Mouse (Mus musculus): Measurements from ENCODE around the gene Armh2.
"Not testable (repeated sequence)": the region's sequence is repeated elsewhere in the genome, so short reads cannot be mapped to it uniquely, and the experiment has no call there.

Armh2 gene

GRCm38 (mm10) chr13:24757820-24758564 lies 17.0 kb downstream of the Armh2 start:
- DNase-seq = no peak

GRCm38 (mm10) chr13:24759451-24759850 lies 18.4 kb downstream of the Armh2 start:
- no peak for DNase-seq

GRCm38 (mm10) chr13:24760351-24760870 lies 19.4 kb downstream of the Armh2 start:
- no peak for DNase-seq

- no peak for DNase-seq
These were observed 20.0 kb downstream of the Armh2 start for GRCm38 (mm10) chr13:24761083-24761402.

GRCm38 (mm10) chr13:24761403-24762227 lies 20.6 kb downstream of the Armh2 start, which contains the start of gene Gmnn:
TSS of gene Gmnn (minus strand) at chr13:24761923.
- DNase-seq = peak; percentile 86 to 91

GRCm38 (mm10) chr13:24762254-24762653 lies 21.2 kb downstream of the Armh2 start:
- DNase-seq = no peak

GRCm38 (mm10) chr13:24767809-24768208 lies 26.8 kb downstream of the Armh2 start:
- DNase-seq = not testable (repeated sequence)

- DNase-seq = not testable (repeated sequence)
These were observed 30.4 kb downstream of the Armh2 start for GRCm38 (mm10) chr13:24771482-24771881.

GRCm38 (mm10) chr13:24776146-24776844 lies 35.3 kb downstream of the Armh2 start:
- peak; percentile 45 to 69 for DNase-seq

- no peak for DNase-seq
These were observed 37.0 kb downstream of the Armh2 start for GRCm38 (mm10) chr13:24778026-24778425.

- no peak for DNase-seq
These were observed 37.8 kb downstream of the Armh2 start for GRCm38 (mm10) chr13:24778706-24779380.

- DNase-seq = no peak
These were observed 40.9 kb downstream of the Armh2 start for GRCm38 (mm10) chr13:24781916-24782315.

- DNase-seq = peak; percentile 58 to 77
These were observed 45.0 kb downstream of the Armh2 start for GRCm38 (mm10) chr13:24786014-24786490.

GRCm38 (mm10) chr13:24787477-24787876 lies 46.4 kb downstream of the Armh2 start:
- DNase-seq = no peak

- no peak for DNase-seq
These were observed 50.3 kb downstream of the Armh2 start for GRCm38 (mm10) chr13:24791349-24791748.

- no peak for DNase-seq
These were observed 51.5 kb downstream of the Armh2 start for GRCm38 (mm10) chr13:24792411-24793045.
